Mouse (Mus musculus): ENCODE data around the gene Abcf2. TPM values are rescaled to one million over a fixed set of nuclear protein-coding genes. Genes with fewer than 3 reads are reported as not detected.

Abcf2 gene
- polyA plus RNA-seq, 1 experiment from 2014 or later: 121 TPM

GRCm38 (mm10) chr5:24603431-24604010 lies 26.3 kb upstream of the Abcf2 start:
- 54% methylated on average over 8 of the region's 8 CpGs for WGBS
- peak overlapping the region; percentile 97 for H3K27ac ChIP-seq (ENCODE audit: low read depth, low read length)
- ATAC-seq (ENCODE audit: low FRiP score): no peak
- DNase-seq (ENCODE audit: low spot score): no peak
- H3K4me1 ChIP-seq (replicated peaks; ENCODE audit: control insufficient read depth, insufficient read depth, low read length): peaks cover 39% of the 10 kb centered on the region
- H3K4me3 ChIP-seq (ENCODE audit: low read depth, low read length): 0 out of 2 replicates have a peak overlapping the region, but pooled peaks have one; percentile 48
- H3K4me2 ChIP-seq (replicated peaks; ENCODE audit: low read depth, low read length): peak overlapping the region; percentile 95
- H3K27me3 ChIP-seq (ENCODE audit: control insufficient read depth, insufficient read depth, low read length): peaks cover 7% of the 10 kb centered on the region
- no peaks in the 10 kb centered on the region for H3K9me3 ChIP-seq (ENCODE audit: control insufficient read depth, low read length)
- H3K36me3 ChIP-seq (ENCODE audit: control insufficient read depth, insufficient read depth, low read length): no peaks in the 10 kb centered on the region
- H3K9ac ChIP-seq (ENCODE audit: low read depth, low read length): peak overlapping the region; percentile 81

GRCm38 (mm10) chr5:24602751-24603343 lies 25.6 kb upstream of the Abcf2 start:
- DNase-seq (ENCODE audit: low spot score) (peak; percentile 83), ATAC-seq (ENCODE audit: low FRiP score) (peak; percentile 36)
- Histone ChIP-seq H3K4me2 (replicated peaks; ENCODE audit: low read depth, low read length) (peak overlapping the region; percentile 95), H3K27me3 (ENCODE audit: control insufficient read depth, insufficient read depth, low read length) (peaks cover 7% of the 10 kb centered on the region), H3K4me3 (ENCODE audit: low read depth, low read length) (peak overlapping the region; percentile 48), H3K9ac (ENCODE audit: low read depth, low read length) (peak overlapping the region; percentile 87), H3K9me3 (ENCODE audit: control insufficient read depth, low read length) (no peaks in the 10 kb centered on the region), H3K27ac (ENCODE audit: low read depth, low read length) (peak overlapping the region; percentile 97), H3K4me1 (replicated peaks; ENCODE audit: control insufficient read depth, insufficient read depth, low read length) (peaks cover 45% of the 10 kb centered on the region), H3K36me3 (ENCODE audit: control insufficient read depth, insufficient read depth, low read length) (no peaks in the 10 kb centered on the region)
- WGBS: 0% methylated on average over 16 of the region's 16 CpGs

GRCm38 (mm10) chr5:24601911-24602750 lies 24.9 kb upstream of the Abcf2 start:
- Histone ChIP-seq H3K9ac (ENCODE audit: low read depth, low read length) (peak overlapping the region; percentile 87), H3K27me3 (ENCODE audit: control insufficient read depth, insufficient read depth, low read length) (peaks cover 7% of the 10 kb centered on the region), H3K4me2 (replicated peaks; ENCODE audit: low read depth, low read length) (peak overlapping the region; percentile 95), H3K9me3 (ENCODE audit: control insufficient read depth, low read length) (no peaks in the 10 kb centered on the region), H3K4me1 (replicated peaks; ENCODE audit: control insufficient read depth, insufficient read depth, low read length) (peaks cover 48% of the 10 kb centered on the region), H3K4me3 (ENCODE audit: low read depth, low read length) (peak overlapping the region; percentile 48), H3K36me3 (ENCODE audit: control insufficient read depth, insufficient read depth, low read length) (no peaks in the 10 kb centered on the region), H3K27ac (ENCODE audit: low read depth, low read length) (peak overlapping the region; percentile 97)
- WGBS: under 1% methylated on average over 56 of the region's 73 CpGs
- ATAC-seq (ENCODE audit: low FRiP score) (peak; percentile 15; the same call in 1 of the 2 replicates), DNase-seq (ENCODE audit: low spot score) (peak; percentile 82)

- Histone ChIP-seq H3K36me3 (ENCODE audit: control insufficient read depth, insufficient read depth, low read length) (no peaks in the 10 kb centered on the region), H3K9me3 (ENCODE audit: control insufficient read depth, low read length) (no peaks in the 10 kb centered on the region), H3K27ac (ENCODE audit: low read depth, low read length) (peak overlapping the region; percentile 97), H3K4me2 (replicated peaks; ENCODE audit: low read depth, low read length) (peak overlapping the region; percentile 95), H3K4me3 (ENCODE audit: low read depth, low read length) (peak overlapping the region; percentile 48), H3K9ac (ENCODE audit: low read depth, low read length) (peak overlapping the region; percentile 87), H3K4me1 (replicated peaks; ENCODE audit: control insufficient read depth, insufficient read depth, low read length) (peaks cover 50% of the 10 kb centered on the region), H3K27me3 (ENCODE audit: control insufficient read depth, insufficient read depth, low read length) (peaks cover 7% of the 10 kb centered on the region)
- ATAC-seq (ENCODE audit: low FRiP score) (no peak), DNase-seq (ENCODE audit: low spot score) (peak; percentile 60)
- WGBS: 2% methylated on average over 24 of the region's 33 CpGs
Observed at GRCm38 (mm10) chr5:24601071-24601835, 24.0 kb upstream of the Abcf2 start.

- no peak for ATAC-seq (ENCODE audit: low FRiP score)
- Histone ChIP-seq H3K27me3 (ENCODE audit: control insufficient read depth, insufficient read depth, low read length) (peaks cover 7% of the 10 kb centered on the region), H3K4me3 (ENCODE audit: low read depth, low read length) (no peak overlapping the region), H3K4me2 (replicated peaks; ENCODE audit: low read depth, low read length) (peak overlapping the region; percentile 95; the same call in 1 of the 2 replicates), H3K9ac (ENCODE audit: low read depth, low read length) (no peak overlapping the region), H3K4me1 (replicated peaks; ENCODE audit: control insufficient read depth, insufficient read depth, low read length) (peaks cover 53% of the 10 kb centered on the region), H3K9me3 (ENCODE audit: control insufficient read depth, low read length) (no peaks in the 10 kb centered on the region), H3K27ac (ENCODE audit: low read depth, low read length) (no peak overlapping the region), H3K36me3 (ENCODE audit: control insufficient read depth, insufficient read depth, low read length) (no peaks in the 10 kb centered on the region)
- 50% methylated on average over 2 of the region's 2 CpGs for WGBS
- no peak for DNase-seq (ENCODE audit: low spot score)
Observed at GRCm38 (mm10) chr5:24600236-24600635, 23.0 kb upstream of the Abcf2 start.

GRCm38 (mm10) chr5:24599137-24599536 lies 21.9 kb upstream of the Abcf2 start:
- Histone ChIP-seq H3K4me1 (replicated peaks; ENCODE audit: control insufficient read depth, insufficient read depth, low read length) (peaks cover 50% of the 10 kb centered on the region), H3K9ac (ENCODE audit: low read depth, low read length) (no peak overlapping the region), H3K27me3 (ENCODE audit: control insufficient read depth, insufficient read depth, low read length) (peaks cover 7% of the 10 kb centered on the region), H3K9me3 (ENCODE audit: control insufficient read depth, low read length) (no peaks in the 10 kb centered on the region), H3K4me2 (replicated peaks; ENCODE audit: low read depth, low read length) (peak overlapping the region; percentile 86), H3K27ac (ENCODE audit: low read depth, low read length) (no peak overlapping the region), H3K4me3 (ENCODE audit: low read depth, low read length) (peak overlapping the region; percentile 38; the same call in 1 of the 2 replicates), H3K36me3 (ENCODE audit: control insufficient read depth, insufficient read depth, low read length) (no peaks in the 10 kb centered on the region; the same call in 1 of the 2 replicates)
- DNase-seq (ENCODE audit: low spot score) (no peak), ATAC-seq (ENCODE audit: low FRiP score) (no peak)
- WGBS: 10% methylated on average over 8 of the region's 8 CpGs

- ATAC-seq (ENCODE audit: low FRiP score) (no peak; the same call in 1 of the 2 replicates), DNase-seq (ENCODE audit: low spot score) (peak; percentile 81)
- Histone ChIP-seq H3K4me1 (replicated peaks; ENCODE audit: control insufficient read depth, insufficient read depth, low read length) (peaks cover 47% of the 10 kb centered on the region), H3K36me3 (ENCODE audit: control insufficient read depth, insufficient read depth, low read length) (no peaks in the 10 kb centered on the region; the same call in 1 of the 2 replicates), H3K4me3 (ENCODE audit: low read depth, low read length) (peak overlapping the region; percentile 38), H3K27ac (ENCODE audit: low read depth, low read length) (no peak overlapping the region), H3K27me3 (ENCODE audit: control insufficient read depth, insufficient read depth, low read length) (peaks cover 7% of the 10 kb centered on the region), H3K4me2 (replicated peaks; ENCODE audit: low read depth, low read length) (peak overlapping the region; percentile 86), H3K9ac (ENCODE audit: low read depth, low read length) (peak overlapping the region; percentile 52), H3K9me3 (ENCODE audit: control insufficient read depth, low read length) (no peaks in the 10 kb centered on the region)
- under 1% methylated on average over 41 of the region's 41 CpGs for WGBS
Observed at GRCm38 (mm10) chr5:24598570-24599006, 21.3 kb upstream of the Abcf2 start.

Data from hindbrain, embryonic 11.5 days (tissue).